In the genomic region with DNA sequence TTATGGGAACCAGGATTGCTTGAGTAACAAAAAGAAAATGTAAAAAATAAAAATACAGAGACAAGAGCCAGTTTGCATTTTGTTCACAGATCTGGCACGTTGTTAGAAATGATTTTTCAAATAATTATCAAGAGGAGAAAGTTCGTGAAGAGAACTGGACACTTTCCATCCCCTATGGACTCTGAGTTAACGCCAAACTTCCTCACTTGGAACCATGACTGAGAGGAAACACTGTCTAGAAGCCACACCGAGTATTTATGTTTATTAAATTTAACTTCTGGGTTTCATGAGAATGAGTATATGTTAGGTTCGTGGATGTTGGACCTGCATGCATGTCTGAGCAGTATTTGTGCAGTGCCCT, we compare ENCODE assay signal across 22 mouse cellular contexts.
A peak's percentile ranks its signal among the peaks of the same experiment; 100 is the strongest.
DNase-seq lines count a peak whose midpoint lies in the region; ATAC-seq and TF ChIP-seq lines count a peak whose summit lies in the region.
"Had no signal": no experiment of that assay in that cellular context is flagged by ENCODE, and none has a peak within 500 bp of the region (broad histone marks: within the 10 kb centered on the region; RNA-seq: fewer than 3 reads in every experiment).

No protein-coding gene starts in this region.

- no peak for TF ChIP-seq EP300 in stomach, postnatal 0 days (optimal IDR thresholded peaks at IDR 0.05)

- WGBS in heart, embryonic 15.5 days, result 62% methylated on average over 5 of the region's 5 CpGs
- WGBS in heart, embryonic 11.5 days (ENCODE audit: insufficient replicate concordance), result 86% methylated on average over 5 of the region's 5 CpGs
- WGBS in kidney, embryonic 16.5 days, result 78% methylated on average over 5 of the region's 5 CpGs
- WGBS in stomach, embryonic 14.5 days, result 67% methylated on average over 5 of the region's 5 CpGs
- 54% methylated on average over 5 of the region's 5 CpGs for WGBS in stomach, postnatal 0 days

- H3K36me3 ChIP-seq in heart, embryonic 15.5 days, result no peaks in the 10 kb centered on the region
- H3K36me3 ChIP-seq in heart, embryonic 11.5 days (ENCODE audit: control insufficient read depth, insufficient read depth, low read length), result no peaks in the 10 kb centered on the region
- H3K36me3 ChIP-seq in kidney, embryonic 16.5 days (ENCODE audit: insufficient read depth, low read length), result no peaks in the 10 kb centered on the region
- no peaks in the 10 kb centered on the region for H3K36me3 ChIP-seq in stomach, embryonic 14.5 days (ENCODE audit: control insufficient read depth, insufficient read depth, low read length)
- H3K36me3 ChIP-seq in stomach, postnatal 0 days (ENCODE audit: control insufficient read depth, insufficient read depth, low read length), result no peaks in the 10 kb centered on the region
- H3K36me3 ChIP-seq: embryonic facial prominence, embryonic 12.5 days; heart, embryonic 10.5 days; hindbrain, embryonic 15.5 days had no signal

- H3K4me1 ChIP-seq in heart, embryonic 15.5 days (replicated peaks), result peaks cover 7% of the 10 kb centered on the region; the same call in 1 of the 2 replicates
- H3K4me1 ChIP-seq in heart, embryonic 11.5 days (ENCODE audit: control insufficient read depth, insufficient read depth, low read length), result 0 out of 2 replicates have a peak, but pooled peaks cover 2% of the 10 kb centered on the region
- peaks cover 4% of the 10 kb centered on the region; the same call in 1 of the 2 replicates for H3K4me1 ChIP-seq in kidney, embryonic 16.5 days (ENCODE audit: insufficient read depth, low read length)
- peaks cover 5% of the 10 kb centered on the region; the same call in 1 of the 2 replicates for H3K4me1 ChIP-seq in stomach, embryonic 14.5 days (ENCODE audit: control insufficient read depth, insufficient read depth, low read length)
- no peaks in the 10 kb centered on the region for H3K4me1 ChIP-seq in stomach, postnatal 0 days (replicated peaks; ENCODE audit: control insufficient read depth, insufficient read depth)
- H3K4me1 ChIP-seq: forebrain, embryonic 13.5 days; hindbrain, embryonic 15.5 days had no signal

- peak overlapping the region; percentile 53; the same call in 1 of the 2 replicates for H3K27ac ChIP-seq in heart, embryonic 15.5 days
- H3K27ac ChIP-seq in heart, embryonic 11.5 days (ENCODE audit: low read depth, low read length), result no peak overlapping the region
- peak overlapping the region; percentile 56; the same call in 1 of the 2 replicates for H3K27ac ChIP-seq in kidney, embryonic 16.5 days (ENCODE audit: low read length)
- H3K27ac ChIP-seq in stomach, embryonic 14.5 days (ENCODE audit: low read length), result peak overlapping the region; percentile 21; the same call in 1 of the 2 replicates
- no peak overlapping the region for H3K27ac ChIP-seq in stomach, postnatal 0 days (replicated peaks)
- H3K27ac ChIP-seq: embryonic facial prominence, embryonic 12.5 days; forebrain, embryonic 13.5 days; heart, embryonic 10.5 days; hindbrain, embryonic 15.5 days had no signal

- H3K4me2 ChIP-seq in heart, embryonic 15.5 days, result no peak overlapping the region
- H3K4me2 ChIP-seq in heart, embryonic 11.5 days, result no peak overlapping the region
- H3K4me2 ChIP-seq in kidney, embryonic 16.5 days (replicated peaks; ENCODE audit: low read depth, low read length), result no peak overlapping the region
- no peak overlapping the region for H3K4me2 ChIP-seq in stomach, embryonic 14.5 days (replicated peaks; ENCODE audit: low read depth, low read length)
- no peak overlapping the region for H3K4me2 ChIP-seq in stomach, postnatal 0 days (replicated peaks; ENCODE audit: low read depth)
- H3K4me2 ChIP-seq: embryonic facial prominence, embryonic 12.5 days; forebrain, embryonic 13.5 days; hindbrain, embryonic 15.5 days had no signal

- TF ChIP-seq CTCF in stomach, postnatal 0 days (IDR thresholded peaks at IDR 0.05; ENCODE audit: low read depth), result no peak

- H3K27me3 ChIP-seq in heart, embryonic 15.5 days, result no peaks in the 10 kb centered on the region
- H3K27me3 ChIP-seq in heart, embryonic 11.5 days (ENCODE audit: control insufficient read depth, insufficient read depth, low read length), result no peaks in the 10 kb centered on the region
- H3K27me3 ChIP-seq in kidney, embryonic 16.5 days (ENCODE audit: insufficient read depth, low read length), result no peaks in the 10 kb centered on the region
- H3K27me3 ChIP-seq in stomach, embryonic 14.5 days (ENCODE audit: control insufficient read depth, insufficient read depth, low read length), result no peaks in the 10 kb centered on the region
- no peaks in the 10 kb centered on the region for H3K27me3 ChIP-seq in stomach, postnatal 0 days (ENCODE audit: control insufficient read depth, insufficient read depth, low read length)
- H3K27me3 ChIP-seq: CH12.LX; embryonic facial prominence, embryonic 12.5 days; forebrain, embryonic 13.5 days; hindbrain, embryonic 15.5 days; Patski had no signal

- no peaks in the 10 kb centered on the region for H3K9me3 ChIP-seq in heart, embryonic 15.5 days (replicated peaks)
- no peaks in the 10 kb centered on the region for H3K9me3 ChIP-seq in heart, embryonic 11.5 days (replicated peaks; ENCODE audit: control insufficient read depth, low read length)
- H3K9me3 ChIP-seq in kidney, embryonic 16.5 days (ENCODE audit: low read length), result no peaks in the 10 kb centered on the region
- no peaks in the 10 kb centered on the region for H3K9me3 ChIP-seq in stomach, embryonic 14.5 days (ENCODE audit: control insufficient read depth, low read depth, low read length)
- no peaks in the 10 kb centered on the region for H3K9me3 ChIP-seq in stomach, postnatal 0 days (ENCODE audit: control insufficient read depth, low read length)
- H3K9me3 ChIP-seq: embryonic facial prominence, embryonic 12.5 days; forebrain, embryonic 13.5 days; heart, embryonic 10.5 days; hindbrain, embryonic 15.5 days had no signal

- no peak for DNase-seq in kidney, postnatal 4 days
- DNase-seq in stomach, postnatal 0 days (ENCODE audit: low spot score), result no peak
- DNase-seq in urinary bladder, adult 18-20 months (ENCODE audit: low spot score in 2 of 2), result no peak
- DNase-seq: adrenal gland, adult 2 months; adrenal gland, postnatal 25 days; cerebellum, adult 18-20 months; cerebellum, postnatal 14 days; embryo, embryonic 11 days; forebrain, postnatal 0 days; gastrocnemius, postnatal 14 days; heart, postnatal 36 days had no signal

- no peak for ATAC-seq in heart, embryonic 15.5 days (replicated peaks; ENCODE audit: insufficient number of reproducible peaks, insufficient read depth, low FRiP score, low read depth)
- no peak for ATAC-seq in heart, embryonic 11.5 days (replicated peaks; ENCODE audit: insufficient number of reproducible peaks, low FRiP score, low TSS enrichment)
- ATAC-seq in kidney, embryonic 16.5 days (ENCODE audit: low FRiP score, low TSS enrichment), result no peak
- no peak for ATAC-seq in stomach, embryonic 14.5 days (ENCODE audit: insufficient number of reproducible peaks, insufficient read depth, low FRiP score, low read depth)
- ATAC-seq in stomach, postnatal 0 days (ENCODE audit: low FRiP score, low TSS enrichment), result no peak
- ATAC-seq: activated CD4-positive, CD25-positive, alpha-beta regulatory T cell, adult 4 months; forebrain, embryonic 13.5 days; forebrain, postnatal 0 days; Patski had no signal

- H3K9ac ChIP-seq in heart, embryonic 15.5 days, result no peak overlapping the region
- H3K9ac ChIP-seq in heart, embryonic 11.5 days (ENCODE audit: low read depth, low read length), result no peak overlapping the region
- H3K9ac ChIP-seq in kidney, embryonic 16.5 days (replicated peaks; ENCODE audit: low read length), result no peak overlapping the region
- no peak overlapping the region for H3K9ac ChIP-seq in stomach, embryonic 14.5 days (replicated peaks; ENCODE audit: low read depth, low read length)
- H3K9ac ChIP-seq in stomach, postnatal 0 days (ENCODE audit: low read length), result no peak overlapping the region
- H3K9ac ChIP-seq: embryonic facial prominence, embryonic 12.5 days; forebrain, embryonic 13.5 days; forebrain, postnatal 0 days; hindbrain, embryonic 15.5 days had no signal

- H3K4me3 ChIP-seq in heart, embryonic 15.5 days, result no peak overlapping the region
- H3K4me3 ChIP-seq in heart, embryonic 11.5 days (ENCODE audit: low read depth, low read length), result no peak overlapping the region
- no peak overlapping the region for H3K4me3 ChIP-seq in kidney, embryonic 16.5 days (ENCODE audit: low read length)
- no peak overlapping the region for H3K4me3 ChIP-seq in stomach, embryonic 14.5 days (ENCODE audit: low read depth, low read length)
- no peak overlapping the region for H3K4me3 ChIP-seq in stomach, postnatal 0 days (ENCODE audit: low read depth, low read length)
- H3K4me3 ChIP-seq: embryonic facial prominence, embryonic 12.5 days; forebrain, embryonic 13.5 days; heart, embryonic 10.5 days; hindbrain, embryonic 15.5 days had no signal

Comparison
In these comparisons a context has a peak if more than half of its experiments do, and no peak if none do; other contexts are left out.
1. H3K27ac ChIP-seq: peak in heart, embryonic 15.5 days (single experiment), kidney, embryonic 16.5 days (single experiment) and stomach, embryonic 14.5 days (single experiment); none in heart, embryonic 11.5 days (single experiment) and stomach, postnatal 0 days (single experiment).